Mouse (Mus musculus) ES-E14 (cell line): ENCODE data around the gene Notum. TPM values are rescaled to one million over a fixed set of nuclear protein-coding genes. Genes with fewer than 3 reads are reported as not detected.

Source experiments
- DNase-seq: peaks from one replicate; pipeline ENCODE4 v3.0.0-alpha.2; 2013; ENCODE audit warnings: low read depth, low spot score
- H3K27ac ChIP-seq: 2 replicates; pipeline ENCODE4 v1.5.1; 2012; ENCODE audit warnings: low read depth, mild to moderate bottlenecking, low read length, moderate library complexity, mixed read lengths; ENCODE audit not compliant: poor library complexity, insufficient read depth, severe bottlenecking
- H3K36me3 ChIP-seq: 2 replicates; pipeline ENCODE4 v1.6.1; 2012; ENCODE audit warnings: mild to moderate bottlenecking, low read length, moderate library complexity, mixed read lengths; ENCODE audit not compliant: control insufficient read depth, poor library complexity, insufficient read depth, severe bottlenecking
- H3K4me1 ChIP-seq, 2 experiments: fragments of 150-350 bp in 1 of 2; sonication (generic) in 1 of 2; 2 replicates each; pipeline ENCODE4 v1.6.1; 2012; ENCODE audit warnings: low read length in 2 of 2, mild to moderate bottlenecking in 1 of 2, mixed read lengths in 1 of 2; ENCODE audit not compliant: control insufficient read depth in 2 of 2, insufficient read depth in 2 of 2, poor library complexity in 1 of 2
- H3K4me3 ChIP-seq, 2 experiments: fragments of 150-350 bp in 1 of 2; sonication (generic) in 1 of 2; 2 replicates each; pipeline ENCODE4 v1.5.1; 2012; ENCODE audit warnings: low read length in 2 of 2, low read depth in 1 of 2, mild to moderate bottlenecking in 1 of 2, mixed read lengths in 1 of 2; ENCODE audit not compliant: insufficient read depth in 1 of 2, poor library complexity in 1 of 2, severe bottlenecking in 1 of 2
- H3K9ac ChIP-seq: 2 replicates; pipeline ENCODE4 v1.6.1; 2012; ENCODE audit warnings: low read depth, mild to moderate bottlenecking, low read length, mixed read lengths; ENCODE audit not compliant: poor library complexity, insufficient read depth, severe bottlenecking
- H3K9me3 ChIP-seq: fragments of 150-350 bp; sonication (generic); 2 replicates; pipeline ENCODE4 v1.6.1; 2012; ENCODE audit warnings: low read depth, mild to moderate bottlenecking, low read length; ENCODE audit not compliant: control insufficient read depth, insufficient read depth
- CHD2 ChIP-seq: IDR thresholded peaks from 2 replicates; pipeline ENCODE4 v1.6.1; 2014; ENCODE audit warnings: mild to moderate bottlenecking, low read depth, low read length, inconsistent platforms
- HCFC1 ChIP-seq: IDR thresholded peaks from 2 replicates; pipeline ENCODE4 v1.6.1; 2012; ENCODE audit warnings: low read length, inconsistent platforms, borderline replicate concordance; ENCODE audit not compliant: insufficient read depth
- MAFK ChIP-seq: IDR thresholded peaks from 2 replicates; pipeline ENCODE4 v1.6.1; 2014; ENCODE audit warnings: mild to moderate bottlenecking, low read depth, low read length, inconsistent platforms; ENCODE audit not compliant: insufficient read depth
- ZC3H11A ChIP-seq: IDR thresholded peaks from 2 replicates; pipeline ENCODE4 v1.6.1; 2012; ENCODE audit warnings: low read depth, mild to moderate bottlenecking, inconsistent platforms, low read length, borderline replicate concordance
- ZNF384 ChIP-seq: IDR thresholded peaks from 2 replicates; pipeline ENCODE4 v1.6.1; 2012; ENCODE audit warnings: low read depth, low read length, inconsistent platforms
- in situ Hi-C, 2 experiments: fragments of 600-800 bp; cut with MboI; formaldehyde crosslinking; loops; one replicate each; pipeline ENCODE4 v1.15.1; 2025; ENCODE audit warnings: low sequenced_read_pairs in 2 of 2, inconsistent platforms in 1 of 2; ENCODE audit not compliant: unreplicated experiment in 2 of 2
- total RNA-seq: library from RNA; depleted of rRNA; stranded (reverse); fragments of 300-350 nt; gene quantifications from 2 replicates; pipeline ENCODE4 v1.2.3, GENCODE M21; 2012

Notum gene
- total RNA-seq, 1 experiment, result 47.8 TPM

GRCm38 (mm10) chr11:120610477-120611046 is 50.4 kb downstream of the Notum start:
- no peak for TF ChIP-seq MAFK
- no peak for TF ChIP-seq HCFC1
- DNase-seq, result no peak
- no peak overlapping the region for H3K27ac ChIP-seq
- in situ Hi-C loops, result no loop called here
- no peak overlapping the region for H3K9ac ChIP-seq
- no peak overlapping the region for H3K4me3 ChIP-seq
- H3K36me3 ChIP-seq, result peaks cover 41% of the 10 kb centered on the region
- H3K9me3 ChIP-seq, result no peaks in the 10 kb centered on the region
- peaks cover 0 to 28% of the 10 kb centered on the region in 2 experiments; a peak in 3 of 4 replicates for H3K4me1 ChIP-seq

GRCm38 (mm10) chr11:120609250-120609649 is 51.7 kb downstream of the Notum start:
- peaks cover 0 to 24% of the 10 kb centered on the region in 2 experiments; a peak in 3 of 4 replicates for H3K4me1 ChIP-seq
- DNase-seq, result no peak
- H3K9ac ChIP-seq, result no peak overlapping the region
- in situ Hi-C loops, result no loop called here
- H3K4me3 ChIP-seq, result no peak overlapping the region
- H3K27ac ChIP-seq, result no peak overlapping the region
- H3K9me3 ChIP-seq, result no peaks in the 10 kb centered on the region
- peaks cover 41% of the 10 kb centered on the region for H3K36me3 ChIP-seq
- TF ChIP-seq CHD2 (no peak), HCFC1 (no peak), MAFK (no peak), ZC3H11A (no peak), ZNF384 (no peak)

- H3K36me3 ChIP-seq, result peaks cover 39% of the 10 kb centered on the region
- H3K9ac ChIP-seq, result peak within 1 kb of the TSS; percentile 54; the same call in 1 of the 2 replicates
- peak within 1 kb of the TSS; percentile 57 to 60 for H3K4me3 ChIP-seq
- no peaks in the 10 kb centered on the region for H3K9me3 ChIP-seq
- H3K4me1 ChIP-seq, result peaks cover 0 to 21% of the 10 kb centered on the region in 2 experiments; a peak in 3 of 4 replicates
- no peak within 1 kb of the TSS for H3K27ac ChIP-seq
- in situ Hi-C loops, result no loop called here
- no peak for TF ChIP-seq ZNF384
- no peak for TF ChIP-seq HCFC1
- TF ChIP-seq CHD2, result no peak
- no peak for TF ChIP-seq MAFK
- no peak for TF ChIP-seq ZC3H11A
- no peak for DNase-seq
Measured at GRCm38 (mm10) chr11:120608241-120609034, 52.5 kb downstream of the Notum start, which contains the start of gene Npb. TSS of gene Npb (plus strand) at chr11:120608477.

- Histone ChIP-seq H3K27ac (no peak overlapping the region), H3K9me3 (no peaks in the 10 kb centered on the region), H3K4me3 (no peak overlapping the region), H3K36me3 (peaks cover 35% of the 10 kb centered on the region), H3K9ac (no peak overlapping the region), H3K4me1 (peaks cover 0 to 21% of the 10 kb centered on the region in 2 experiments; a peak in 3 of 4 replicates)
- no peak for DNase-seq
- TF ChIP-seq ZC3H11A (no peak), MAFK (no peak), HCFC1 (no peak), CHD2 (no peak), ZNF384 (no peak)
- in situ Hi-C loops, result no loop called here
Measured at GRCm38 (mm10) chr11:120606764-120607163, 54.2 kb downstream of the Notum start.
